Mouse (Mus musculus): ENCODE measurements at regions not wholly inside any gene's neighbourhood (a gene's known extent, or its start where the extent isn't known, plus 50 kb on each side); places are given as distances from the start of the nearest gene placed in this dataset.
A peak's percentile ranks its signal among the peaks of the same experiment; 100 is the strongest.

DNA sequence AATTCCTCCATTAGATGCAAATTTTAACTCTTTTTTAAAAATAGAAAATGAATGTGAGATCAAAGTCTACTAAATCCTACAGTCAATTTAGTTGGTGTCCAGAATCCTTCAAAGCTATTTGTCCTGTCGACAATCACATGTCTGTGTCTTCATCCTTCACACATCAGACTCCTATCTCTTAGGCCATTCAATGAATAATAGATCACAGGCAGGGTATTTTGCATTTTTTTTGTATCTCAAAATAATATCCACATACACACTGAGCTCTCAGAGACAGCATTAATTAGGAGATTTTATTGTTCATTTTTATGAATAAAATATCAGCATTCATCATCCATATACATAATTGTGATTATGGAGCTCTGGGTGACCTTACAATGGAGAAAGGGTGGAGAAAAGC is 427.2 kb downstream of the Hao1 start:
- intact Hi-C loops (cut with DNase I): no loop called here
- no peak overlapping the region for H3K4me3 ChIP-seq

DNA sequence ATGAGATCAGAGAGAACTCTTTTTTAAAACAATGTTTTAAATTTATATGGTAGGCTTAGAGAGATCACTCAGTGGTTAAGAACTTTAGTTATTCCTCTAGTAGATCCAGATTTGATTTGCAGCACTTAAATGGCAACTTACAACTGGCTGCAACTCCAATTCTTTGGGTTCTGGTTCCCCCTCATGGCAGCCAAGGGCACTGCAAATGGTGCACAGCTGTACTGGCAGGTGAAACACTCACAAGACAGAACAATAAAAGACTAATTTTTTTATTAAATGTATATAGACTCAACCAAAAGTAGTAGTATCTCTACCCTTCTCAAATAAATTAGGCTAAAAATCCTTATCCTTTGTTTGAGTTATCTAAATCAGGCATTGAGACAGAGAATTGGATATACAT is 446.9 kb downstream of the Hao1 start:
- intact Hi-C loops (cut with DNase I): no loop called here
- H3K4me3 ChIP-seq: no peak overlapping the region
- H3K27ac ChIP-seq: no peak overlapping the region
- TF ChIP-seq CTCF (IDR thresholded peaks at IDR 0.05): no peak; the same call in 1 of the 2 replicates
- no peak for DNase-seq (ENCODE audit: extremely low spot score in 1 of 2, low spot score in 2 of 2)

More for the DNA sequence above, 427.2 kb downstream of the Hao1 start:
- no peak for DNase-seq (ENCODE audit: extremely low spot score in 1 of 2, low spot score in 2 of 2)
- H3K27ac ChIP-seq: no peak overlapping the region
- no peak for TF ChIP-seq CTCF (IDR thresholded peaks at IDR 0.05)

DNA sequence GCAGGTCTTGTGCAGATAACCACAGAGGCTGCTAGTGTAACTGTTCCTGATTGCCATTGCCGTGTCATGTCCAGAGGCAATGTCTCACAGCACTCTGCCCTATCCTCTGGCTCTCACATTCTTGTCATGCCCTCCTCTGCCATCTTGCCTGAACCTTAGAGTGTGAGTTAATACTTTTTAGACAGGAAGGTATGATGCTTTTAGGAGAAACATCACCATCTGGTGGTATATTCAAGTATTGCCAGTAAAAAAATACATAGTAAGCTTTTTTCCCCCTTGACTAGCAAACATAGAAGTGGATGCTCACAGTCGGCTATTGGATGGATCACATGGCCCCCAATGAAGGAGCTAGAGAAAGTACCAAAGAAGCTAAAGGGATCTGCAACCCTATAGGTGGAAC is 465.8 kb downstream of the Hao1 start:
- intact Hi-C loops (cut with DNase I): no loop called here
- Histone ChIP-seq H3K27ac (no peak overlapping the region), H3K4me3 (no peak overlapping the region)
- no peak for DNase-seq (ENCODE audit: extremely low spot score in 1 of 2, low spot score in 2 of 2)
- TF ChIP-seq CTCF (IDR thresholded peaks at IDR 0.05): peak; percentile 35

DNA sequence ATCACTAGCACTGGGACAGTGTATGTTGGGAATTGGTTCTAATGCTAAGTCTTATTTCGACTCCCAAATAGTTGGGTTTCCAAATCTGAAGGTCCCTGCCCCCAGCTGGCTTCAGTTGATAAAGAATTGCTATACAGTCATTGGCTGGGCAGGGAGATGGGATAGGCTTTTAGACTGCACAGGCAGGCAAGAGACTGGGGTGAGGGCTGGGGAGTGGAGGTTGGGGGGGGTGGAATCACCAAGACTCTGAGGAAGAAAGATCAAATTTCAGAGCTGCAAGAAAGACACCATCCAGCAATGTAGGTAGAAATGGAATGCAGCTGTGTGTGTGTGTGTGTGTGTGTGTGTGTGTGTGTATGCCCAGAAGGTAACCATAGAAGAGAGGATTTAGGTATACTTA is 474.0 kb downstream of the Hao1 start:
- DNase-seq (ENCODE audit: extremely low spot score in 1 of 2, low spot score in 2 of 2): no peak
- H3K27ac ChIP-seq: no peak overlapping the region
- H3K4me3 ChIP-seq: no peak overlapping the region
- intact Hi-C loops (cut with DNase I): no loop called here
- TF ChIP-seq CTCF (IDR thresholded peaks at IDR 0.05): no peak

DNA sequence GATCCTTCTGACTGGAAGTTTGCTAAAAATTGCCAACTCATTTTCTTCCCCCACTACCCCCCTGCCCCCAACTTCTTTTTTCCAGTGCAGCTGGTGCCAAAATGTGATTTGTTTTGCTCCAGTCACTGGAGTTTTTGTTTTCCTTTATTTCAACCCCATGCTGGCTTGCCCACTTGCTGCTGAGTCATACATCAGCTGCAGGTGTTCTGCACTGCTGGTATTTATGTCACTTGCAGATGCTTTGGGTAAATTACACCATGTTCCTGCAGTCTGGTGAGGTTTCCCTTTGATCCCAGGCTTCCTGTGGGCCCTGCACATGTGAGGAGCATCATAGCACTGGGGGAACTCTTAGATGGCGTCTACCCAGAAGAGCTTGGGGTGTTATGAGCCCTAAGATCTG is 476.2 kb downstream of the Hao1 start:
- intact Hi-C loops (cut with DNase I): no loop called here
- Histone ChIP-seq H3K27ac (no peak overlapping the region), H3K4me3 (no peak overlapping the region)
- DNase-seq (ENCODE audit: extremely low spot score in 1 of 2, low spot score in 2 of 2): peak in 1 of 2 experiments; percentile 9
- no peak for TF ChIP-seq CTCF (IDR thresholded peaks at IDR 0.05)

DNA sequence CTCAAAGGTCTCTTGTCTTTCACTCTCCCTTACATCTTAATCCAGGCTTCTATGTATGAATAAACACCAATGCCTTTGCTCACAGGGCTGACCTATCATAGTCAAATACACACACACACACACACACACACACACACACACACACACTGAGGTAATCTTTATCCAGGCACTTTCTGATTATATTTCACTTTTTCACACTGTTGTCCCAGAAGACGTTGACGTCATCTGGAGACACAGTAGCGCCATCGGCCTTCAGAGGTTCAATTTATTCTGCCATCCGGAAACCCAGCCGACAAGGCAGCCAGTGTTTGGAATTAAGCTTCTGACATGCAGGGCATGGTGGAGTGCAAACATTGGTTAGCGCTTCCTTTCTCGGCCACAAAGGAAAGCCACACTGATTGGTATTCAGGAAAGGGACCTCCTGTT is 486.2 kb downstream of the Hao1 start:
- Histone ChIP-seq H3K27ac (no peak overlapping the region), H3K4me3 (no peak overlapping the region)
- intact Hi-C loops (cut with DNase I): no loop called here
- no peak for TF ChIP-seq CTCF (IDR thresholded peaks at IDR 0.05)
- no peak for DNase-seq (ENCODE audit: extremely low spot score in 1 of 2, low spot score in 2 of 2)

DNA sequence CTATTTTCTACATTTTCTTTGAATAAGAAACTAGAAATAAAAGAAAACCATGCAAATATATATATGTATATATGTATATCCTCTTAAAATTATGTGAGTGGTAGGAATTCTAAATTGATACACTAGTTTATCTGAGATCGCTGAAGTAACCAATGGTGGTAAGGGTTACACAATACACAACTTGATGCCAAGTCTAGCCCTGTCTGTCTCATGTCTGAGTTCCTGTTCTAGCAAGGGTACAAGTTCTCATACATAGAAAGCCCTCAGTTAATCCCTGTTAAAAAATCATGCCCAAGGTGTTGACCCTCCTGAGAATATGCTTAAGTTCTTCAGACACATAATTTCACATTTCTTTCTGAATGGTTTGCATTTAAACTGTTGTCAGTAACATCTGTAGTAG is 486.8 kb downstream of the Hao1 start:
- TF ChIP-seq CTCF (IDR thresholded peaks at IDR 0.05): no peak
- intact Hi-C loops (cut with DNase I): no loop called here
- Histone ChIP-seq H3K27ac (no peak overlapping the region), H3K4me3 (no peak overlapping the region)
- no peak for DNase-seq (ENCODE audit: extremely low spot score in 1 of 2, low spot score in 2 of 2)

DNA sequence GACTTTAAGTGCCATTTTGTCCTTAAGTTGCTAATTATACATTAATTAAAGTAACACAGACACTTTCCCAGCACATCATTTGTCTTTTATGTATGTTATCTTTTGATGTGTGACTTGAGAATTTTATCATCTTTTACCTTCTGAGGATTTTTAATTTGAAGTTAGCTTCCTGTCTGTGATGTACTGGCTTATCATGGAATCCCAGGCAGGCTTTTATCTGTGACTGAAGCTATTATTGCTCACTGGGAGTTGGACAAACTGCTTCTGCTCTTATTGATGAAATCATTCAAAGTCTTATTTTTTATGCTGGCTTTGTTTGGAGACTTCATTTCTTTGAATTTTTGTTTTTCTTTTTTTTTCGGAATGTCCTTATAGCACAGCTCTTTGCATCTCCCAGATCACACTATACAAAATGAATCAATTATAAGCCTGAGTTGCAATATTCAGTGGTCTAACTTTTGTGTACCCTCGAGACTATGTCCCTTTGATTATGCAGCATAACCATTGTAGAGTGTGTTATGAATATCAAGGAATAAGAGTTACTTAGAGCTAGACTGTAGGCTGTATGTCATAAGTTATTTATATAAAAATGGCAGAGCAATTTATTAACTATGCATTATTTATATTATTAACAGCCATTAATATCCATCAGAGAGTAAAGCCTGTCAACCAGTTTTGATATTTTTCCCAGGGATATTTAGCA is 494.1 kb downstream of the Hao1 start:
- no peak for DNase-seq (ENCODE audit: extremely low spot score in 1 of 2, low spot score in 2 of 2)
- TF ChIP-seq CTCF (IDR thresholded peaks at IDR 0.05): no peak
- intact Hi-C loops (cut with DNase I): no loop called here

DNA sequence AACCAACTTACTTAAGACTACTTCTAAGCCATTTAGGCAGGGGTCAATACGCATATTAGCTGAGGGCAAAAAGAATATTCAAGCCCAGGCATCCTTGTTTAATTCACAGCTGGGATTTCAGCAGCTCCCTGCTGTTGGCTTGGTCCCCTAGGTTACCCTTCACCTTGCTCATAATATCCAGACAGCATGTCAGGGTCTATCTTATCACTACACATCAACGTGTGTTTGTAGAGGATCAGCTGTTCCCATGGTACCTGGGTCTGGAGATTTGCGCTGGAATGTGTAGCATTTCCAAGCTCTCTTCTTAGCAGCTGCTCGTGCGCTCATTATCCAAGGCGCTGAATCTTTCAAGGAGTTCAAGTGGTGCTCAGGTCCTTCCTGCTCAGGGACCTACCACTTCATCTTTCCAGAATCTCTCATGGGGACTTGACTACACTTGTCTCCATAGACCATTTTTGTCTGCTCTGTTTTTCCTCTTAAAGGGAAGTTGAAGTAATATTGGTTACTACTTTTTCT is 484.5 kb downstream of the Bmp2 start:
- intact Hi-C loops (cut with DNase I): no loop called here
- no peak overlapping the region for H3K4me3 ChIP-seq
- no peak for TF ChIP-seq CTCF (IDR thresholded peaks at IDR 0.05)
- no peak overlapping the region for H3K27ac ChIP-seq
- DNase-seq (ENCODE audit: extremely low spot score in 1 of 2, low spot score in 2 of 2): no peak

More for the DNA sequence above, 494.1 kb downstream of the Hao1 start:
- no peak overlapping the region for H3K4me3 ChIP-seq
- no peak overlapping the region for H3K27ac ChIP-seq

DNA sequence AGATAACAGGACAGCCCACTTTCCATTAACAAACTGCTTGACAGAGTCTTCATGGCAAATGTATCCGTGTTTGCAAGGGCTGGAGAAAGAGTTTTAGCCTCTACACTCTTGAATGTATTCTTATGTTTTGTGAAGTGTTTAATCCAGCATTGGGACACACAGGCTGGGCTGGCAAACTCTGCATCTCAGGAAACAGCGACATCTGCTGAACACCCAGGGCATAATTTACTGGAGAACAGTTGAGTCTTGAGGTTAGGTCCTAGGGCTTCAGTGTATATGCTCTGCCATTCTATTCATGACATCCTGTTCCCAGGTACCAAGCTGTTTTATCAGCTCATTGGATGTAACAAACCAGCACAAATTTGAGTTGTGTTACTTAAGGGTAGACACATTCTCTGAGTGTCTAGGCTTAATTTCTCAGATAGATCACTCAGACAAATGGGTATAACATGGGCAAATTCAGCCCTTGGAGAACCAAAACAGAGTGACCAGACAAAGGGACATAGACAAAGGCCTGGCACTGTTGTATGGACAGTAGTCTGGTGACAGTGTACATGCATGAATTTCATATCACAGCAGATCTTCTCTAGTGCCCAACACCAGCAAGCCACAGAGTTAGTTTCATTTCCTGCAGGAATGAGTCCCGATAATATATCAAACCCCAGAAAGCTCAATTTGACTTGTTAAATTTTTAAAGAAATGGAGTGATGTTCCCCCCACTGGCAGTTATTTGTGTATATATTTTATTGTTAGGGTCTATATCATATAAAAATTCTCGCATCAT is 477.9 kb downstream of the Bmp2 start:
- peak; percentile 19 to 41 for DNase-seq (ENCODE audit: extremely low spot score in 1 of 2, low spot score in 2 of 2)
- Histone ChIP-seq H3K4me3 (no peak overlapping the region), H3K27ac (no peak overlapping the region)
- peak; percentile 64 for TF ChIP-seq CTCF (IDR thresholded peaks at IDR 0.05)
- intact Hi-C loops (cut with DNase I): loop anchor here (5.0 to 10.0 kb wide), 2 partner anchors 452 to 645 kb away; no protein-coding TSS in a partner anchor

DNA sequence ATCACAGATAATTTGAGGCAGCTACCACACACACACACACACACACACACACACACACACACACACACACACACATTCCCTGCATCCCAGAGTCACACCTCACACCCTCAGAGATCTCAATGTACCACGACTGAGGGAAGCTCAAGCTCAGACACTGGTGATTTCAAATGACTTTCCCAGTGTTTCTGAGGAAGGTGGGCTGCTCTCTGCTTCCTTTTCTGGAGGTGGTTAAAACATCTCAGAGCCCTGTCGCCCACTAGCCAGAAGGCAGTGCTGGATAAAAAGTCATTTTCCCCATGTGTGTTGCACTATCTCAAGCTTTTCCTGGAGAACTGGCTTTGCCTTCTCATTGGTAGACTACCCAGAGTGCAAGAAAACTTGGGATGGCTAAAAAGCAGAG is 477.2 kb downstream of the Bmp2 start:
- no peak for TF ChIP-seq CTCF (IDR thresholded peaks at IDR 0.05)
- intact Hi-C loops (cut with DNase I): loop anchor here (5.0 to 10.0 kb wide), 2 partner anchors 453 to 644 kb away; no protein-coding TSS in a partner anchor
- Histone ChIP-seq H3K27ac (no peak overlapping the region), H3K4me3 (no peak overlapping the region)
- DNase-seq (ENCODE audit: extremely low spot score in 1 of 2, low spot score in 2 of 2): no peak

DNA sequence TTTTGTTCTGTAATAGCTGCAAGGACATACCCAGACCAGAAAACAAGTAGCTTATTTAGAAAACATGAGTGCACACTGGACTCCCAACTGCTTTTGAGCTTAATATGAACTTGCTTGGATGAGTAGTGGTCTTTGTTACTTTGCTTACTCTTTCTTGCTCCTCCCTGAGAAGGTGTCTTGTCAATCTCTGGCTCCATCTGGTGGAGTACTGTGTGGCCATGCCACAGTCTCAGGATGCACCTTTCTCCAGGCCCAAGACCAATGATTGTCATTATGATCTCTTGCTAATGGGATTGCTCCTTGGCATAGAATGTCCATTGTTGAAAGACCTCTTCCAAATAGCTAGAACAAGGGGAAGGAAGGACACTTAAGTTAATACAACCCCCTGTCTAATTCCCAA is 465.1 kb downstream of the Bmp2 start:
- H3K27ac ChIP-seq: no peak overlapping the region
- TF ChIP-seq CTCF (IDR thresholded peaks at IDR 0.05): peak; percentile 78
- intact Hi-C loops (cut with DNase I): loop anchor here (1.0 to 5.0 kb wide), 5 partner anchors 225 to 995 kb away; no protein-coding TSS in a partner anchor
- H3K4me3 ChIP-seq: no peak overlapping the region
- DNase-seq (ENCODE audit: extremely low spot score in 1 of 2, low spot score in 2 of 2): peak; percentile 26 to 39

Measured in left cerebral cortex, adult 2 months (tissue).